Mouse (Mus musculus) activated CD4-positive, CD25-positive, alpha-beta regulatory T cell, adult 4 months (primary cell): Measurements from ENCODE around the gene Crtap. TPM values are rescaled to one million over a fixed set of nuclear protein-coding genes. Genes with fewer than 3 reads are reported as not detected.
"Not testable (repeated sequence)": the region's sequence is repeated elsewhere in the genome, so short reads cannot be mapped to it uniquely, and the experiment has no call there.

Source experiments
- ATAC-seq: one replicate; pipeline ENCODE4 v1.8.0; 2017
- polyA plus RNA-seq, 2 experiments: library from polyadenylated mRNA; unstranded; fragments of 100-300 nt; shearing (Covaris generic); gene quantifications; one replicate each; pipeline ENCODE4 v1.2.1; 2017

Crtap gene
- polyA plus RNA-seq, 2 experiments from 2014 or later, result 3.5 to 5.1 TPM

- ATAC-seq, result no peak
Observed at GRCm38 (mm10) chr9:114394677-114395076, 4.2 kb upstream of the Crtap start.

GRCm38 (mm10) chr9:114394136-114394535, 3.7 kb upstream of the Crtap start:
- not testable (repeated sequence) for ATAC-seq

- ATAC-seq, result peak; percentile 80
Observed at GRCm38 (mm10) chr9:114390749-114391075, 237 bp upstream of the Crtap start.

- no peak for ATAC-seq
Observed at GRCm38 (mm10) chr9:114389371-114389904, 1.0 kb downstream of the Crtap start.

GRCm38 (mm10) chr9:114388701-114389370, 1.6 kb downstream of the Crtap start:
- no peak for ATAC-seq

GRCm38 (mm10) chr9:114388288-114388687, 2.2 kb downstream of the Crtap start:
- no peak for ATAC-seq

- ATAC-seq, result no peak
Observed at GRCm38 (mm10) chr9:114387086-114387485, 3.4 kb downstream of the Crtap start.

GRCm38 (mm10) chr9:114385160-114385559, 5.3 kb downstream of the Crtap start:
- ATAC-seq, result no peak

- no peak for ATAC-seq
Observed at GRCm38 (mm10) chr9:114384691-114385090, 5.8 kb downstream of the Crtap start.

- ATAC-seq, result no peak
Observed at GRCm38 (mm10) chr9:114382936-114383710, 7.4 kb downstream of the Crtap start.

GRCm38 (mm10) chr9:114380881-114381733, 9.4 kb downstream of the Crtap start:
- no peak for ATAC-seq

- ATAC-seq, result no peak
Observed at GRCm38 (mm10) chr9:114379871-114380270, 10.6 kb downstream of the Crtap start.

GRCm38 (mm10) chr9:114377168-114377567, 13.3 kb downstream of the Crtap start:
- no peak for ATAC-seq

GRCm38 (mm10) chr9:114375276-114375962, 15.1 kb downstream of the Crtap start:
- ATAC-seq, result no peak

GRCm38 (mm10) chr9:114371717-114372116, 18.8 kb downstream of the Crtap start:
- ATAC-seq, result not testable (repeated sequence)

- ATAC-seq, result not testable (repeated sequence)
Observed at GRCm38 (mm10) chr9:114369389-114369788, 21.1 kb downstream of the Crtap start.

GRCm38 (mm10) chr9:114368471-114368858, 22.0 kb downstream of the Crtap start:
- no peak for ATAC-seq

GRCm38 (mm10) chr9:114367783-114368470, 22.5 kb downstream of the Crtap start:
- peak; percentile 73 for ATAC-seq

- peak; percentile 84 for ATAC-seq
Observed at GRCm38 (mm10) chr9:114329855-114330254, 60.6 kb downstream of the Crtap start, which contains the start of gene Bcl2a1c. Gene Bcl2a1c (plus strand): TSS chr9:114330135.

- not testable (repeated sequence) for ATAC-seq
Observed at GRCm38 (mm10) chr9:114328332-114328731, 62.1 kb downstream of the Crtap start.

- no peak for ATAC-seq
Observed at GRCm38 (mm10) chr9:114326011-114326748, 64.3 kb downstream of the Crtap start.
